Mouse (Mus musculus): ENCODE data around the gene Kifc5b. TPM values are rescaled to one million over a fixed set of nuclear protein-coding genes. Genes with fewer than 3 reads are reported as not detected.
A peak's percentile ranks its signal among the peaks of the same experiment; 100 is the strongest.
"Not testable (repeated sequence)": the region's sequence is repeated elsewhere in the genome, so short reads cannot be mapped to it uniquely, and the experiment has no call there.

Kifc5b gene
- total RNA-seq, 1 experiment from 2014 or later = 16.0 TPM

DNA sequence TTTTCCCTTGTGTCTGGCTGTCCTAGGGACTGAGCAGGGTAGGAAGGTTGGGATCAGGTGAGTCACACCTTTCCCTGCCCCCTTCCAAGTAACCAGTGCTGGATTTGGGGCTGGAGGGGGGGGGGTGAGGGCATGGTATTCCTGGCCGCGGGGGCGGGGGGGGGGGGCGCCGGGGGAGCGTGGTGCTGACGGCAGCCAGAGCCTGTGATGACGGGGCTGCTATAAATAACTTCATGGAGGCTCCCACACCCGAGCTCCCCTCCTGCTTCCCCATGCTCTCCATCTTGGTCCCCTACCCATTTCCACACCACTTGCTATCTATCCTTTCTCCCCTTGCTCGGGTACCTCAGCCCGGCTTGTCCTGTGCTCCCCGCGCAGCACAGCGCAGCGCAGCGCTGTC lies 36.8 kb downstream of the Kifc5b start:
- ATAC-seq (replicated peaks in 1 of 2; ENCODE audit: insufficient read depth in 1 of 2, low FRiP score in 2 of 2, low TSS enrichment in 1 of 2, low read depth in 1 of 2, poor library complexity in 2 of 2, severe bottlenecking in 2 of 2) = no peak

DNA sequence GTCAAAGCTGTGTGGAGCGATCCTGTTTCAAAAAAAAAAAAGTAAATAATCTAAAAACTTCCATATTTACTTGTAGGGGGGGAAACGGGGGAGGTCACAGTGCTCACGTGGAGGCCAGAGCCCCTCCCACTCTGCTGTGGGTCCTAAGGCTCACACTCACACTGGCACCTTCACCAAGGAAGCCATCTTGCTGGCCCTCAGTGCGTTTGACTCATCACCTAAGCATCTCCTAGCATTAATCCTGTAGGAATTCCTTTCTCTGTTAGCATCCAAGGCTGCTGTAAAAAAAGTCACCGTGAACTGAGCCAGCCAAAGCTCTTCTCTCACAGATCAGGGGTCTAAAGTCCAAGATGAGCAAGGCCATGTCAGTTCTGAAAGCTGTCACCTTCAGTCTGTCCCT lies 39.4 kb downstream of the Kifc5b start:
- no peak for ATAC-seq (replicated peaks in 1 of 2; ENCODE audit: insufficient read depth in 1 of 2, low FRiP score in 2 of 2, low TSS enrichment in 1 of 2, low read depth in 1 of 2, poor library complexity in 2 of 2, severe bottlenecking in 2 of 2)

DNA sequence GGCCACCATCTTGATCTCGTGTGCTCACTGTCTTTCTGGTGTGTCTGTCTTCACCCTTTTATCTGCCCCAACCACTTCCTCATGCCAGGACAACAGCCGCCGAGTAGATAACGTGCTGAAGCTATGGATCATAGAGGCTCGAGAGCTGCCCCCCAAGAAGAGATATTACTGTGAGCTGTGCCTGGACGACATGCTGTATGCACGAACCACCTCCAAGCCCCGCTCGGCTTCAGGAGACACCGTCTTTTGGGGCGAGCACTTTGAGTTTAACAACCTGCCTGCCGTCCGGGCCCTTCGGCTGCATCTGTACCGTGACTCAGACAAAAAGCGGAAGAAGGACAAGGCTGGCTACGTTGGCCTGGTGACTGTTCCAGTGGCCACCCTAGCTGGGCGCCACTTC lies 40.0 kb downstream of the Kifc5b start:
- no peak; a peak in 1 of 4 replicates for ATAC-seq (replicated peaks in 1 of 2; ENCODE audit: insufficient read depth in 1 of 2, low FRiP score in 2 of 2, low TSS enrichment in 1 of 2, low read depth in 1 of 2, poor library complexity in 2 of 2, severe bottlenecking in 2 of 2)

DNA sequence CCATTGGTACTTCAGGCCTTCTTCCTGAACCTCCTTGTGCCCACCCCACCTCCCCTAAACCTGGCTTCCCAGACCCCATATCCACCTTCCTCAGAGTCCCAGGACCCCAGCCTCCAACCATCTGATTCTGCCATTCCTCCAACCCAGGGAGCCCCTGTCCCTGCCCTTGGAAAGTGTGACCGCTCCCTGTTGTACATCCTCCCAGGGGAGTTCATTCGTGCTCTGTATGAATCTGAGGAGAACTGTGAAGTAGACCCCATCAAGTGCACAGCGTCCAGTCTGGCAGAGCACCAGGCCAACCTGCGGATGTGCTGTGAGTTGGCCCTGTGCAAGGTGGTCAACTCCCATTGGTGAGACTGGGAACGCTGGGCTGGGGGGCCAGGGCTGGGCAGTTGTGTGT lies 41.0 kb downstream of the Kifc5b start:
- ATAC-seq (replicated peaks in 1 of 2; ENCODE audit: insufficient read depth in 1 of 2, low FRiP score in 2 of 2, low TSS enrichment in 1 of 2, low read depth in 1 of 2, poor library complexity in 2 of 2, severe bottlenecking in 2 of 2) = no peak

DNA sequence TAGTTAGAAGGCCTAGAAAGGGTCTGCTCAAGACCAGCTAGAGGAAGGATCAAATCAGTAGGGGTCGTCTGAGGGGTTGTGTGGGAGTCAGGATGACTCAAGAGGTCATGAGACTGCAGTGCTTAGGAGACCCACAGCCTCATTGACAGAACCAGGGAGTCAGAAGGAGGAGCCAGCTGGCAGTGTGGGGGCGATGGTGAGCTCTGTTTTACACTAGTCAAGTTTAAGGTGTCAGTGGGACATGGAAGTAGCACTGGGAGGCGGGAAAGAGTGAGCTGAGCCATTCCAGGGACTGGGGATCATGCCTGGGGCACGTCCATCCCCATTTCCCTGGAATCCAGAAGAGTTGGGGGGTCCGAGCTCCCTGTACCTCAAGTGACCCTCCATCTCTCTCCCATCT lies 42.0 kb downstream of the Kifc5b start:
- no peak for ATAC-seq (replicated peaks in 1 of 2; ENCODE audit: insufficient read depth in 1 of 2, low FRiP score in 2 of 2, low TSS enrichment in 1 of 2, low read depth in 1 of 2, poor library complexity in 2 of 2, severe bottlenecking in 2 of 2)

DNA sequence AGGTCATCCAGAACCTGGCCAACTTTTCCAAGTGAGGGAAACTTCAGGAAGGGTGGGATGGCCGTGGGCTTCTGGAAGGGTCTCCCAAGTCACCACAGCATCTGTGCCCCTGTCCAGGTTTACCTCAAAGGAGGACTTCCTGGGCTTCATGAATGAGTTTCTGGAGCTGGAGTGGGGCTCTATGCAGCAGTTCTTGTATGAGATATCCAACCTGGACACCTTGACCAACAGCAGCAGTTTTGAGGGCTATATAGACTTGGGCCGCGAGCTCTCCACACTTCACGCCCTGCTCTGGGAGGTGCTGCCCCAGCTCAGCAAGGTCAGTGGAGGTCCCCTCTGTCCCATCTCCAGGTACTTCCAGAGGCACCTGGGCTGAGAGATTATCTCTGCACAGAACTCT lies 42.9 kb downstream of the Kifc5b start:
- no peak for ATAC-seq (replicated peaks in 1 of 2; ENCODE audit: insufficient read depth in 1 of 2, low FRiP score in 2 of 2, low TSS enrichment in 1 of 2, low read depth in 1 of 2, poor library complexity in 2 of 2, severe bottlenecking in 2 of 2)

DNA sequence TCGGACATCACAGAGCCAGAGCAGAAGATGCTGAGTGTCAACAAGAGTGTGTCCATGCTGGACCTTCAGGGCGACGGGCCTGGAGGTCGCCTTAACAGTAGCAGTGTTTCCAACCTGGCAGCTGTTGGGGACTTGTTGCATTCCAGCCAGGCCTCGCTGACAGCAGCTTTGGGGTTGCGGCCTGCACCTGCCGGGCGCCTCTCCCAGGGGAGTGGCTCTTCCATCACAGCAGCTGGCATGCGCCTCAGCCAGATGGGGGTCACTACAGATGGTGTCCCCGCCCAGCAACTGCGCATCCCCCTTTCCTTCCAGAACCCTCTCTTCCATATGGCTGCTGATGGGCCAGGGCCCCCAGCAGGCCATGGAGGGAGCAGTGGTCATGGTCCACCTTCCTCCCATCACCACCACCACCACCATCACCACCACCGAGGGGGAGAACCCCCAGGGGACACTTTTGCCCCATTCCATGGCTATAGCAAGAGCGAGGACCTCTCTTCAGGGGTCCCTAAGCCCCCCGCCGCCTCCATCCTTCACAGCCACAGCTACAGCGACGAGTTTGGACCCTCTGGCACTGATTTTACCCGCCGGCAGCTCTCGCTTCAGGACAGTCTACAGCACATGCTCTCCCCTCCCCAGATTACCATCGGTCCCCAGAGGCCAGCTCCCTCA lies 44.8 kb downstream of the Kifc5b start:
- ATAC-seq (replicated peaks in 1 of 2; ENCODE audit: insufficient read depth in 1 of 2, low FRiP score in 2 of 2, low TSS enrichment in 1 of 2, low read depth in 1 of 2, poor library complexity in 2 of 2, severe bottlenecking in 2 of 2) = no peak

DNA sequence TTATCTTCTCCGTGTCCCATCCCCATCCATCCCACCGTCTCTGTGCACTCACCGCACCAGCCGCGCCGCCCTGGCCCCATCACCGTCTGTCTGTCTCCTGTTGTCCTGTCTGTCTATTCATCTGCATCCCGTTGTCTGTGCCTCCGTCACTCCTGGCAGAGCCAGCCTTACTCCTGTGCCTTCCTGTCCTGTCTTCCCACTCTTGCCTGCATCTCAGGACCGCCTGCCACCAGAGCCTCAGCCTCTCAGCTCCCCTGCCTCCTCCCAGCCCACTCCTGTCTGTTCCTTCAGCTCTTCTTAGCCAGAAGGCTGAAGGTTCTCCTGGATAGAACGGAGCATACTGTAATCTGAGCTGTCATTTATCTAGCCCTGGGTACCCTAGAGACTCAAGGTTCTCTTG lies 50.1 kb downstream of the Kifc5b start:
- no peak for ATAC-seq (replicated peaks in 1 of 2; ENCODE audit: insufficient read depth in 1 of 2, low FRiP score in 2 of 2, low TSS enrichment in 1 of 2, low read depth in 1 of 2, poor library complexity in 2 of 2, severe bottlenecking in 2 of 2)

DNA sequence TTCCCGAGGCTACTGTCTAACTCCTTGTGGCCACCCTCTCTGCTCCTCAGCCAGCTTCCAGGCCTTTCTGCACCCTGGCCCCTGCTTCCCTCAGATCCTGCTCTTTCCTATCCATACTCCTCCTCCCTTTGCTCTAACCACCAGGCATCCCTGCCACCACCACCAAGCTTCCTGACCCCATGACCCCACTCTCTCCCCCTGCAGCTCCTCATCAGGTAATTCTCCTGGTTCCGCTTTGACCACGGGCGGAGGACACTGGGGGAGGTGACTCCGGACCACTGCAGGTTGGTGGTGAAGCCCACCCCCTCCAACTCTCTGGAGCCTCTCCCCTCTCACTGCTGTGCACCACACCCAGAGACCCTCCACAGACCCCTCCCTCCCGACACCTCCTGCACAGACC lies 50.6 kb downstream of the Kifc5b start:
- ATAC-seq (replicated peaks in 1 of 2; ENCODE audit: insufficient read depth in 1 of 2, low FRiP score in 2 of 2, low TSS enrichment in 1 of 2, low read depth in 1 of 2, poor library complexity in 2 of 2, severe bottlenecking in 2 of 2) = no peak

DNA sequence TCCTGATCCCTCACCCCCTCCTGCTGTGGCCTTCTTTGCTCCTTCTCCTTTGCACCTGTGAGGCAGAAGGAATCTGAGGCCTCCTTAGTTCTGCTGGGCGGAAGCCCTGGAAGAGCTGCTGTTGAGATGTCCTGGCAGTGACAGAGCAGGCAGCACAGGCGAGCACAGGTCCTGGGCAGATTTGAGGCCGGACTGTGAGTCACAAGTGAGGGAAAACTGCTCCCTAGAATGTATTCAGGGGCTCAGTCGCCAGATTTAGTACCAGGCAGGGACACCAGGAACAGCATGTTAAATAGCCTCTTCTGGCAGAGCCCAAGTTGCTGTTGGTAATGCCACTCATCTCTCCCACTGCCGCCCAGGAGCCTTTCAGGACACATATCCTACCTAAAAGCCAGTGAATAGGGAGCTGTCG lies 51.3 kb downstream of the Kifc5b start:
- ATAC-seq (replicated peaks in 1 of 2; ENCODE audit: insufficient read depth in 1 of 2, low FRiP score in 2 of 2, low TSS enrichment in 1 of 2, low read depth in 1 of 2, poor library complexity in 2 of 2, severe bottlenecking in 2 of 2) = no peak

DNA sequence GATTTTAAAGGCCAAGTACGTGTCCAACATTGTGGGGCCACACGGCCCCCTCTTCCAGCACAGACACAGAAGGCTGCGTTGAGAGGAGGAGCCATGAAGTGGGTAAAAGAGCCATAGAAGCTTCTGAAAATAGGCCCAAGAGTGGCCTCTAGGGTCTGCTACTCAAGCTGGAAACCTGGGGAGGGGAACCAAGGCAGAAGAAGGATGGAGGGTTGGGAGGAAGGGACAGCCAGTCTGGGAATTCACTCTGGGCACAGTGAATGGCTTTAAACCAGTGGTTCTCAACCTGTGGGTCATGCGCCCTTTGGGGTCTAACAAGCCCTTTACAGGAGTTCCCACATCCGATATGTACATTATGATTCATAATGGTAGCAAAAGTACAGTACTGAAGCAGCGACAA lies 52.4 kb downstream of the Kifc5b start:
- ATAC-seq (replicated peaks in 1 of 2; ENCODE audit: insufficient read depth in 1 of 2, low FRiP score in 2 of 2, low TSS enrichment in 1 of 2, low read depth in 1 of 2, poor library complexity in 2 of 2, severe bottlenecking in 2 of 2) = no peak

DNA sequence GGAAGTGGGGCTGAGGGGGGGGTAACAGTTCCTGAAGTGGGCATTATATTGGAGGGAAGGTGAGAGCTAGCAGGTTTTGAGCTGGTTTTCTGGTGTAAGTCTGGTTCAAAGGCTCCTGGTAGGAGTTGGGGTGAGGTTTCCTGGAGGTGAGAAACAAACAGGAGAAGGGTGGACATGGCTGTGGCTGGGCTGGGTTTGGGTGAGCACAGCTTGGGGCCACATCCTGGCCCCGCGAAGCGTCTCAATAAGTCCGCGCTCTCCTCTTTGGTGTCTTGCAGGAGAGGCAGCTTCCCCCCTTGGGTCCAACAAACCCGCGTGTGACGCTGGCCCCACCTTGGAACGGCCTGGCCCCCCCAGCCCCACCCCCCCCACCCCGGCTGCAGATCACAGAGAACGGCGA lies 53.3 kb downstream of the Kifc5b start:
- ATAC-seq (replicated peaks in 1 of 2; ENCODE audit: insufficient read depth in 1 of 2, low FRiP score in 2 of 2, low TSS enrichment in 1 of 2, low read depth in 1 of 2, poor library complexity in 2 of 2, severe bottlenecking in 2 of 2) = no peak

DNA sequence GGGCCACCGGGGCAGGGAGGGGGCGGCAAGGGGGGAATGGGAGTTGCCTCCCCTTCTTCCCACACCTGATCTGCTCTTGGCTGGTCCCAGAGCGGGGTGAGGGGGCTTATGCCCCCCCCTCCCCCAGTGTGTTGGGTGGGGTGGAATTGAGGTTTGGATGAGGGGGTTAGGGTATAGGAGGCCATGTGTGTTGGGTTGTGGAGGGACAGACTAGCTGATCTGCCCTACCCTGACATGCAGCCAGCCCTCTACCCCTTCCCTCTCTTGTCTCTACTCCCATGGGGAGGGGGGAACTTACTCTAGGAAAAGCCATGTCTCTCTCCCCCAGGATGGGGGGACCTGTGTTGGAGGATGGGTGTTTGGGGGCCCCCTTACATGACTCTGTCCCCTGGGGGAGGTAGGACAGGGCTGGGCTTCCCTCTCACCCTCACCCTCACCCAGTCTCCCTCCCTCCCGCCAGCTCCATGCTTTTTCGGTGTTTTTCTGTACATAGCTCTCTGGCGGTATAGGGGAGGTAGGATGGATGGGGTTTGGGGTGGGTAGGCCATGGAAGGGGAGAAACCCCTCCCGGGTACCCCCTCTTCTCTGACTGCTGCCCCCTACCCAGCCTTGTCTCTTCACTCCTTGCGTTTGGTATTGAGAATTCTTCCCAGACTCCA lies 54.5 kb downstream of the Kifc5b start:
- no peak for ATAC-seq (replicated peaks in 1 of 2; ENCODE audit: insufficient read depth in 1 of 2, low FRiP score in 2 of 2, low TSS enrichment in 1 of 2, low read depth in 1 of 2, poor library complexity in 2 of 2, severe bottlenecking in 2 of 2)

DNA sequence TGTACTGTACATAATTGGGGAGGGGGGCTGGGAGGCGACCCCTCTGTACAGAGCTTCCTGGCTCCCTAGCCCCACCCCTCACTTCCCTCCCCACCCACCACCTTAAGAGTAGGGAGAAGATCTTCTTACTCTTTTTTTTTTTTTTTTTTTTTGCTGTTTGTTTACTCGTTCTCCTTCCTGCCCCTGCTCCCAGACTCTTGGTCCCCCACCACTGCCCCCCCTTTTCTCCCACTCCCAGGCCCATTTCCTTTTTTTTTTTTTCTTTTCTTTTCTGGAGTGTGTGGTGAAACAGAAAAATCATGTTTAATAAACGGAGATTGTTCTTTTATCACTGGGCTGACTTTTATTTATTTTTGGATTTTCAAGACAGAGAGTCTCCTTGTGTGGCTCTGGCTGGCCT lies 55.2 kb downstream of the Kifc5b start:
- ATAC-seq (replicated peaks in 1 of 2; ENCODE audit: insufficient read depth in 1 of 2, low FRiP score in 2 of 2, low TSS enrichment in 1 of 2, low read depth in 1 of 2, poor library complexity in 2 of 2, severe bottlenecking in 2 of 2) = no peak

DNA sequence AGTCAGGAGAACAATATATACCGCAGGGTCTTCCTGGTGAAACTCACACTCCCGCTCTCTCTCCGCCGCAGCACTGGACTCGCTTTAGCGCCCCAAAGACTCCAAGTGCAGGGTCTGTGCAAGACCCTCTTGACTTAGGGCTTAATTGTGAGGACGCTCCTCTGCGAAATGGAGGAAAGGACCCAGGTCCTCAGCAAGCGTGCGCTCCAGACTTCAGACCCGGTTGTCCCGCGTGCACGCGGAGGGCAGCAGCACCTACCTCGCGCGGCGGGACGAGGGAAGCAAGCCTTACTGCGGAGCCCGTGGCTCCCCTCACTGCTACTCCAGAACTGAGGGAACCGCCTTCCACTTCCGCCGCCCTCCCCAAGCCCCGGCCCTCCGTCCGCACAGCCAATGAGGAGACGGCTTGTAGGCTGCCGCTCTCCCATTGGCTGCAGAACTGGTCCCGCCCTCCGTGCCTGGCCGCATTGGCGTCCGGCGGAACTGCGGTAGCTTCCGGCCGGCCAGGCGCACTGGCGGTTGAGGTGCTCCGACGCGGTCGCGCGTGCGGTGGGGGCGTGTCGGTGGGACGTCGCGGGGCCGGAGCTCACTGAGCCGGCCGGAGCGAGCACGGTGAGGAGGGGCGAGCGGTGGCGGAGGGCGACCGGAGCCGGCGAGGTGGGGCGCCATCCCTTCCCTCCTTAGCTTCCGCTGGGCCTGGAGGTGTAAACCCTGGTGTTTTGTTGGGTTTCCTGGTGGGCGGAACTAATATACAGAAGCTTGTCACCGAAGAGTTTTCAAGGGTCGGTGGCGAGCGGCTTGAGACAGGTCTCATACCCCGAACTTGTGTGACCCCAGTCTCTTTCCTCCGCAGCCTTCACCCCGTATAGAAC lies 56.0 kb downstream of the Kifc5b start, which contains the start of gene Zbtb9:
TSS of gene Zbtb9 (plus strand) at position 465 of the 872 bp plus-strand sequence.
- ATAC-seq (replicated peaks in 1 of 2; ENCODE audit: insufficient read depth in 1 of 2, low FRiP score in 2 of 2, low TSS enrichment in 1 of 2, low read depth in 1 of 2, poor library complexity in 2 of 2, severe bottlenecking in 2 of 2) = peak; percentile 97 to 98

DNA sequence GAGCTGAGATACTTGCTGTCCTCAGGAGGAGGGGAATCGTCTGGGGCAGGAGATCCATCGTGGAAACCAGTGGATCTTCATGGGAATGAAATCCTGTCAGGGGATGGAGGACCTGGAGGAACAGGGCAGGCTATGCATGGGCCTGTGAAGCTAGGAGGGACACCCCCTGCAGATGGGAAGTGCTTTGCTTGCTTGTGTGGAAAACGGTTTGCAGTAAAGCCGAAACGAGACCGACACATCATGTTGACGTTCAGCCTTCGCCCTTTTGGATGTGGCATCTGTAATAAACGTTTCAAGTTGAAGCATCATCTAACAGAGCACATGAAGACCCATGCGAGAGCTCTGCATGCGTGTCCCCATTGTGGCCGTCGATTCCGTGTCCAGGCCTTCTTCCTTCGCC lies 57.7 kb downstream of the Kifc5b start:
- ATAC-seq (replicated peaks in 1 of 2; ENCODE audit: insufficient read depth in 1 of 2, low FRiP score in 2 of 2, low TSS enrichment in 1 of 2, low read depth in 1 of 2, poor library complexity in 2 of 2, severe bottlenecking in 2 of 2) = no peak

DNA sequence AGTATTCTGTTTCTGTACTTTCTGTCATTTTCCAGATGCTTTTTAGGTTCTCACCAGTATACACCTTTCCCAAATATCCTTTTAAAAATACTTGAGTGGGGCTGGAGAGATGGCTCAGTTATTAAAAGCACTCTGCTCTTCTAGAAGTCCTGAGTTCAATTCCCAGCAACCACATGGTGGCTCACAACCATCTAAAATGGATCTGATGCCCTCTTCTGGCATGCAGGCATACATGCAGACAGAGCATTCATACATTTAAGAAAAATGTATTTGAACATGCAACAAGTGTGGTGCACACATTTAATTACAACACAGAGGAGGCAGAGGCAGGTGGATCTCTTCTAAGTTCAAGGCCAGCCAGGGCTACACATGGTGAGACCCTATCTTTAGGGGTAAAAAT lies 58.5 kb downstream of the Kifc5b start:
- ATAC-seq (replicated peaks in 1 of 2; ENCODE audit: insufficient read depth in 1 of 2, low FRiP score in 2 of 2, low TSS enrichment in 1 of 2, low read depth in 1 of 2, poor library complexity in 2 of 2, severe bottlenecking in 2 of 2) = no peak

DNA sequence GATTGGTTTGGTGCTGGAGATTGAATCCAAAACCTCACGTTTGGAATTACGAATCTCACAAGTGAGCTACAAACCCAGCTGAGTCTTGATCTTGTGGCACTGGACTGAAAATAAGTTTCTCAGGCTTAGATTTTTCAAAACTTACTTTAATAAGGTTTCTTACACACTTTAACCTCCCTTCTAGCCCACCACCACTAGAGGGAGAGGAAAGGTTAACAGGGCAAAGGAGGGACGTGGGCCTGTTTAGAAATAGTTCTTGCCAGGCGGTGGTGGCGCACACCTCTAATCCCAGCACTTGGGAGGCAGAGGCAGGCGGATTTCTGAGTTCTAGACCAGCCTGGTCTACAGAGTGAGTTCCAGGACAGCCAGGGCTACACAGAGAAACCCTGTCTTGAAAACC lies 60.5 kb downstream of the Kifc5b start:
- ATAC-seq (replicated peaks in 1 of 2; ENCODE audit: insufficient read depth in 1 of 2, low FRiP score in 2 of 2, low TSS enrichment in 1 of 2, low read depth in 1 of 2, poor library complexity in 2 of 2, severe bottlenecking in 2 of 2) = not testable (repeated sequence)
